Mouse (Mus musculus): ENCODE results near the gene 4930563M21Rik. TPM values are rescaled to one million over a fixed set of nuclear protein-coding genes. Genes with fewer than 3 reads are reported as not detected.
"Not testable (repeated sequence)": the region's sequence is repeated elsewhere in the genome, so short reads cannot be mapped to it uniquely, and the experiment has no call there.

The 4930563M21Rik gene
- not detected in 2 replicates for polyA plus RNA-seq (2014; fragmentation: Nextera tagmentation; extraction: Ambion mirVana)

- Histone ChIP-seq H3K4me1 (ENCODE audit: control insufficient read depth, insufficient read depth, low read length) (no peaks in the 10 kb centered on the region), H3K36me3 (ENCODE audit: control insufficient read depth, insufficient read depth, low read length) (no peaks in the 10 kb centered on the region), H3K27me3 (replicated peaks; ENCODE audit: control insufficient read depth, insufficient read depth, low read length) (no peaks in the 10 kb centered on the region), H3K9ac (ENCODE audit: low read depth, low read length) (no peak within 1 kb of the TSS), H3K27ac (replicated peaks; ENCODE audit: low read depth, low read length) (no peak within 1 kb of the TSS), H3K4me3 (ENCODE audit: low read depth, low read length) (no peak within 1 kb of the TSS), H3K4me2 (ENCODE audit: low read depth, low read length) (no peak within 1 kb of the TSS), H3K9me3 (ENCODE audit: control insufficient read depth, low read length) (no peaks in the 10 kb centered on the region)
- DNase-seq (ENCODE audit: low spot score) (no peak), ATAC-seq (ENCODE audit: low read depth) (no peak)
- WGBS = 77% methylated on average over 4 of the region's 4 CpGs
Measured at GRCm38 (mm10) chr9:56010450-56010849, at the start of gene 4930563M21Rik. Gene 4930563M21Rik (minus strand): TSS chr9:56010550.

- ATAC-seq (ENCODE audit: low read depth) = no peak
- 96% methylated on average over 6 of the region's 6 CpGs for WGBS
- H3K4me2 ChIP-seq (ENCODE audit: low read depth, low read length) = no peak overlapping the region
- no peaks in the 10 kb centered on the region for H3K9me3 ChIP-seq (ENCODE audit: control insufficient read depth, low read length)
- peaks cover 87% of the 10 kb centered on the region for H3K36me3 ChIP-seq (ENCODE audit: control insufficient read depth, insufficient read depth, low read length)
- no peak overlapping the region for H3K4me3 ChIP-seq (ENCODE audit: low read depth, low read length)
- no peaks in the 10 kb centered on the region for H3K27me3 ChIP-seq (replicated peaks; ENCODE audit: control insufficient read depth, insufficient read depth, low read length)
- H3K9ac ChIP-seq (ENCODE audit: low read depth, low read length) = no peak overlapping the region
- no peaks in the 10 kb centered on the region for H3K4me1 ChIP-seq (ENCODE audit: control insufficient read depth, insufficient read depth, low read length)
- no peak overlapping the region for H3K27ac ChIP-seq (replicated peaks; ENCODE audit: low read depth, low read length)
- no peak for DNase-seq (ENCODE audit: low spot score)
Measured at GRCm38 (mm10) chr9:56056147-56056546, 45.8 kb upstream of the 4930563M21Rik start.

- DNase-seq (ENCODE audit: low spot score) (no peak), ATAC-seq (ENCODE audit: low read depth) (no peak)
- Histone ChIP-seq H3K27me3 (replicated peaks; ENCODE audit: control insufficient read depth, insufficient read depth, low read length) (no peaks in the 10 kb centered on the region), H3K36me3 (ENCODE audit: control insufficient read depth, insufficient read depth, low read length) (peaks cover 76% of the 10 kb centered on the region), H3K9ac (ENCODE audit: low read depth, low read length) (no peak overlapping the region), H3K27ac (replicated peaks; ENCODE audit: low read depth, low read length) (no peak overlapping the region), H3K4me3 (ENCODE audit: low read depth, low read length) (no peak overlapping the region), H3K9me3 (ENCODE audit: control insufficient read depth, low read length) (no peaks in the 10 kb centered on the region), H3K4me1 (ENCODE audit: control insufficient read depth, insufficient read depth, low read length) (no peaks in the 10 kb centered on the region), H3K4me2 (ENCODE audit: low read depth, low read length) (no peak overlapping the region)
- 72% methylated on average over 3 of the region's 3 CpGs for WGBS
Measured at GRCm38 (mm10) chr9:56053796-56054195, 43.4 kb upstream of the 4930563M21Rik start.

GRCm38 (mm10) chr9:56042181-56042621 lies 31.9 kb upstream of the 4930563M21Rik start:
- DNase-seq (ENCODE audit: low spot score) = no peak
- peak overlapping the region; percentile 88 for H3K4me3 ChIP-seq (ENCODE audit: low read depth, low read length)
- 1% methylated on average over 15 of the region's 16 CpGs for WGBS
- H3K4me2 ChIP-seq (ENCODE audit: low read depth, low read length) = peak overlapping the region; percentile 64
- no peaks in the 10 kb centered on the region for H3K27me3 ChIP-seq (replicated peaks; ENCODE audit: control insufficient read depth, insufficient read depth, low read length)
- peaks cover 32% of the 10 kb centered on the region for H3K36me3 ChIP-seq (ENCODE audit: control insufficient read depth, insufficient read depth, low read length)
- H3K9ac ChIP-seq (ENCODE audit: low read depth, low read length) = peak overlapping the region; percentile 97
- no peaks in the 10 kb centered on the region for H3K9me3 ChIP-seq (ENCODE audit: control insufficient read depth, low read length)
- H3K4me1 ChIP-seq (ENCODE audit: control insufficient read depth, insufficient read depth, low read length) = peaks cover 11% of the 10 kb centered on the region
- peak overlapping the region; percentile 98 for H3K27ac ChIP-seq (replicated peaks; ENCODE audit: low read depth, low read length)
- peak; percentile 63; the same call in 1 of the 2 replicates for ATAC-seq (ENCODE audit: low read depth)

GRCm38 (mm10) chr9:56041372-56042180 lies 31.2 kb upstream of the 4930563M21Rik start, which contains the start of gene Rcn2:
Gene Rcn2 (plus strand): TSS chr9:56041845.
- H3K27me3 ChIP-seq (replicated peaks; ENCODE audit: control insufficient read depth, insufficient read depth, low read length) = no peaks in the 10 kb centered on the region
- peak within 1 kb of the TSS; percentile 98 for H3K27ac ChIP-seq (replicated peaks; ENCODE audit: low read depth, low read length)
- no peaks in the 10 kb centered on the region for H3K9me3 ChIP-seq (ENCODE audit: control insufficient read depth, low read length)
- peak within 1 kb of the TSS; percentile 97 for H3K9ac ChIP-seq (ENCODE audit: low read depth, low read length)
- ATAC-seq (ENCODE audit: low read depth) (peak; percentile 100), DNase-seq (ENCODE audit: low spot score) (peak; percentile 98)
- WGBS = 0% methylated on average over 25 of the region's 49 CpGs
- peak within 1 kb of the TSS; percentile 88 for H3K4me3 ChIP-seq (ENCODE audit: low read depth, low read length)
- H3K4me1 ChIP-seq (ENCODE audit: control insufficient read depth, insufficient read depth, low read length) = peaks cover 11% of the 10 kb centered on the region
- peak within 1 kb of the TSS; percentile 64 for H3K4me2 ChIP-seq (ENCODE audit: low read depth, low read length)
- peaks cover 28% of the 10 kb centered on the region for H3K36me3 ChIP-seq (ENCODE audit: control insufficient read depth, insufficient read depth, low read length)

GRCm38 (mm10) chr9:56032219-56032618 lies 21.9 kb upstream of the 4930563M21Rik start:
- Histone ChIP-seq H3K9ac (ENCODE audit: low read depth, low read length) (no peak overlapping the region), H3K27me3 (replicated peaks; ENCODE audit: control insufficient read depth, insufficient read depth, low read length) (no peaks in the 10 kb centered on the region), H3K4me2 (ENCODE audit: low read depth, low read length) (no peak overlapping the region), H3K36me3 (ENCODE audit: control insufficient read depth, insufficient read depth, low read length) (no peaks in the 10 kb centered on the region), H3K27ac (replicated peaks; ENCODE audit: low read depth, low read length) (no peak overlapping the region), H3K4me1 (ENCODE audit: control insufficient read depth, insufficient read depth, low read length) (no peaks in the 10 kb centered on the region), H3K9me3 (ENCODE audit: control insufficient read depth, low read length) (no peaks in the 10 kb centered on the region), H3K4me3 (ENCODE audit: low read depth, low read length) (no peak overlapping the region)
- whole genome bisulfite sequencing = 59% methylated on average over 3 of the region's 3 CpGs
- no peak for ATAC-seq (ENCODE audit: low read depth)
- DNase-seq (ENCODE audit: low spot score) = no peak

- ATAC-seq (ENCODE audit: low read depth) (no peak), DNase-seq (ENCODE audit: low spot score) (no peak)
- H3K4me3 ChIP-seq (ENCODE audit: low read depth, low read length) = no peak overlapping the region
- no peaks in the 10 kb centered on the region for H3K27me3 ChIP-seq (replicated peaks; ENCODE audit: control insufficient read depth, insufficient read depth, low read length)
- no peak overlapping the region for H3K9ac ChIP-seq (ENCODE audit: low read depth, low read length)
- 88% methylated on average over 16 of the region's 16 CpGs for WGBS
- H3K4me1 ChIP-seq (ENCODE audit: control insufficient read depth, insufficient read depth, low read length) = no peaks in the 10 kb centered on the region
- H3K36me3 ChIP-seq (ENCODE audit: control insufficient read depth, insufficient read depth, low read length) = no peaks in the 10 kb centered on the region
- H3K9me3 ChIP-seq (ENCODE audit: control insufficient read depth, low read length) = no peaks in the 10 kb centered on the region
- no peak overlapping the region for H3K27ac ChIP-seq (replicated peaks; ENCODE audit: low read depth, low read length)
- no peak overlapping the region for H3K4me2 ChIP-seq (ENCODE audit: low read depth, low read length)
Measured at GRCm38 (mm10) chr9:56027292-56027691, 16.9 kb upstream of the 4930563M21Rik start.

GRCm38 (mm10) chr9:56024772-56025171 lies 14.4 kb upstream of the 4930563M21Rik start:
- Histone ChIP-seq H3K4me3 (ENCODE audit: low read depth, low read length) (no peak overlapping the region), H3K4me2 (ENCODE audit: low read depth, low read length) (no peak overlapping the region), H3K9me3 (ENCODE audit: control insufficient read depth, low read length) (no peaks in the 10 kb centered on the region), H3K27ac (replicated peaks; ENCODE audit: low read depth, low read length) (no peak overlapping the region), H3K27me3 (replicated peaks; ENCODE audit: control insufficient read depth, insufficient read depth, low read length) (no peaks in the 10 kb centered on the region), H3K4me1 (ENCODE audit: control insufficient read depth, insufficient read depth, low read length) (no peaks in the 10 kb centered on the region), H3K36me3 (ENCODE audit: control insufficient read depth, insufficient read depth, low read length) (no peaks in the 10 kb centered on the region), H3K9ac (ENCODE audit: low read depth, low read length) (no peak overlapping the region)
- WGBS = 60% methylated on average over 2 of the region's 2 CpGs
- DNase-seq (ENCODE audit: low spot score) (peak; percentile 9), ATAC-seq (ENCODE audit: low read depth) (no peak)

- H3K4me3 ChIP-seq (ENCODE audit: low read depth, low read length); H3K9me3 ChIP-seq (ENCODE audit: control insufficient read depth, low read length); H3K27ac ChIP-seq (replicated peaks; ENCODE audit: low read depth, low read length); H3K4me2 ChIP-seq (ENCODE audit: low read depth, low read length); H3K36me3 ChIP-seq (ENCODE audit: control insufficient read depth, insufficient read depth, low read length); H3K9ac ChIP-seq (ENCODE audit: low read depth, low read length); ATAC-seq (ENCODE audit: low read depth); H3K4me1 ChIP-seq (ENCODE audit: control insufficient read depth, insufficient read depth, low read length); DNase-seq (ENCODE audit: low spot score); H3K27me3 ChIP-seq (replicated peaks; ENCODE audit: control insufficient read depth, insufficient read depth, low read length): not testable (repeated sequence)
- no CpG with 5 or more reads among the region's 2 CpGs for WGBS
Measured at GRCm38 (mm10) chr9:56004679-56005078, 5.7 kb downstream of the 4930563M21Rik start.
